Mouse (Mus musculus): Measurements from ENCODE around the gene Trappc6b. TPM values are rescaled to one million over a fixed set of nuclear protein-coding genes. Genes with fewer than 3 reads are reported as not detected.

Gene Trappc6b
- polyA plus RNA-seq (2014; fragmentation: Illumina TruSeq; extraction: RNeasy Lipid Tissue Mini Kit (QIAGEN cat#74804); ENCODE audit: low read depth, low replicate concordance), result 384 TPM

GRCm38 (mm10) chr12:59060993-59061595, at the start of gene Trappc6b:
TSS of gene Trappc6b (minus strand) at chr12:59061472.

GRCm38 (mm10) chr12:59095104-59096025, 34.1 kb upstream of the Trappc6b start, which contains the start of gene Mia2:
TSS of gene Mia2 (plus strand) at chr12:59095799.

GRCm38 (mm10) chr12:59066448-59067077, 5.3 kb upstream of the Trappc6b start, which contains the start of gene Pnn:
TSS of gene Pnn (plus strand) at chr12:59066884.

GRCm38 (mm10) chr12:59013234-59013633, 48.0 kb downstream of the Trappc6b start, which contains the start of gene Gemin2:
TSS of gene Gemin2 (plus strand) at chr12:59013393.

GRCm38 (mm10) chr12:59011844-59012709, 49.2 kb downstream of the Trappc6b start, which contains the start of gene Sec23a:
TSS of gene Sec23a (minus strand) at chr12:59012017.

Other genes with a start within 250 kb of the Trappc6b start
- 36.1 TPM for gene Sec23a, start 49.5 kb downstream of the Trappc6b start, polyA plus RNA-seq (2014; fragmentation: Illumina TruSeq; extraction: RNeasy Lipid Tissue Mini Kit (QIAGEN cat#74804); ENCODE audit: low read depth, low replicate concordance)
- 16.0 TPM for gene Gemin2, start 48.1 kb downstream of the Trappc6b start, polyA plus RNA-seq (2014; fragmentation: Illumina TruSeq; extraction: RNeasy Lipid Tissue Mini Kit (QIAGEN cat#74804); ENCODE audit: low read depth, low replicate concordance)
- gene Pnn, start 5.4 kb upstream of the Trappc6b start, polyA plus RNA-seq (2014; fragmentation: Illumina TruSeq; extraction: RNeasy Lipid Tissue Mini Kit (QIAGEN cat#74804); ENCODE audit: low read depth, low replicate concordance), result 57.0 TPM
- gene Mia2, start 34.3 kb upstream of the Trappc6b start, polyA plus RNA-seq (2014; fragmentation: Illumina TruSeq; extraction: RNeasy Lipid Tissue Mini Kit (QIAGEN cat#74804); ENCODE audit: low read depth, low replicate concordance), result 580 TPM
- 41.4 TPM for gene Fbxo33, start 158.3 kb upstream of the Trappc6b start, polyA plus RNA-seq (2014; fragmentation: Illumina TruSeq; extraction: RNeasy Lipid Tissue Mini Kit (QIAGEN cat#74804); ENCODE audit: low read depth, low replicate concordance)